Mouse (Mus musculus) bone marrow macrophage, adult 2 months (primary cell): ENCODE measurements at regions not wholly inside any gene's neighbourhood (a gene's known extent, or its start where the extent isn't known, plus 50 kb on each side); places are given as distances from the start of the nearest gene placed in this dataset.

ENCODE experiments used
- CTCF ChIP-seq: IDR thresholded peaks from 2 replicates; pipeline ENCODE4 v1.5.1; 2012; ENCODE audit warnings: low read depth, mild to moderate bottlenecking, low read length, moderate library complexity
- POLR2A ChIP-seq: IDR thresholded peaks from 2 replicates; pipeline ENCODE4 v1.6.1; 2012; ENCODE audit warnings: mild to moderate bottlenecking, low read depth, low read length, borderline replicate concordance

- no peak for TF ChIP-seq POLR2A
- no peak for TF ChIP-seq CTCF
Observed at GRCm38 (mm10) chr14:76340789-76341188, 74.0 kb upstream of the Tsc22d1 start.
